Mouse (Mus musculus): ENCODE results near the gene Crabp2. TPM values are rescaled to one million over a fixed set of nuclear protein-coding genes. Genes with fewer than 3 reads are reported as not detected.
A peak's percentile ranks its signal among the peaks of the same experiment; 100 is the strongest.

The Crabp2 gene
- total RNA-seq, 2 experiments from 2014 or later: 4.5 to 8.2 TPM

GRCm38 (mm10) chr3:87970184-87970938, 21.9 kb downstream of the Crabp2 start:
- Histone ChIP-seq H3K27ac (no peak overlapping the region), H3K4me3 (peak overlapping the region; percentile 46)
- peak; percentile 80 for TF ChIP-seq CTCF (IDR thresholded peaks at IDR 0.05)
- intact Hi-C loops (cut with DNase I): loop anchor here (1.0 kb wide), 2 partner anchors 17 to 101 kb away; no protein-coding TSS in a partner anchor
- DNase-seq (ENCODE audit: extremely low spot score in 1 of 2, low spot score in 2 of 2): no peak

- H3K27ac ChIP-seq: 0 out of 2 replicates have a peak within 1 kb of the TSS, but pooled peaks have one; percentile 7
- intact Hi-C loops (cut with DNase I): loop anchor here (1.0 kb wide), 2 partner anchors 16 to 100 kb away; no protein-coding TSS in a partner anchor
- no peak for DNase-seq (ENCODE audit: extremely low spot score in 1 of 2, low spot score in 2 of 2)
- H3K4me3 ChIP-seq: peak within 1 kb of the TSS; percentile 46
- no peak for TF ChIP-seq CTCF (IDR thresholded peaks at IDR 0.05)
Measured at GRCm38 (mm10) chr3:87970939-87971488, 22.5 kb downstream of the Crabp2 start, which contains the start of gene Nes. TSS of gene Nes (plus strand) at chr3:87971078.

GRCm38 (mm10) chr3:87971489-87972202, 23.2 kb downstream of the Crabp2 start:
- TF ChIP-seq CTCF (IDR thresholded peaks at IDR 0.05): no peak; the same call in 1 of the 2 replicates
- no peak for DNase-seq (ENCODE audit: extremely low spot score in 1 of 2, low spot score in 2 of 2)
- intact Hi-C loops (cut with DNase I): no loop called here
- 0 out of 2 replicates have a peak overlapping the region, but pooled peaks have one; percentile 7 for H3K27ac ChIP-seq
- peak overlapping the region; percentile 46 for H3K4me3 ChIP-seq

- TF ChIP-seq CTCF (IDR thresholded peaks at IDR 0.05): no peak
Measured at GRCm38 (mm10) chr3:87972203-87972664, 23.8 kb downstream of the Crabp2 start.

GRCm38 (mm10) chr3:87972776-87973175, 24.3 kb downstream of the Crabp2 start:
- DNase-seq (ENCODE audit: extremely low spot score in 1 of 2, low spot score in 2 of 2): no peak
- Histone ChIP-seq H3K27ac (no peak overlapping the region), H3K4me3 (no peak overlapping the region; the same call in 1 of the 2 replicates)
- intact Hi-C loops (cut with DNase I): no loop called here
- no peak for TF ChIP-seq CTCF (IDR thresholded peaks at IDR 0.05)

More at GRCm38 (mm10) chr3:87972203-87972664, 23.8 kb downstream of the Crabp2 start:
- no peak for DNase-seq (ENCODE audit: extremely low spot score in 1 of 2, low spot score in 2 of 2)
- intact Hi-C loops (cut with DNase I): no loop called here
- peak overlapping the region; percentile 46 for H3K4me3 ChIP-seq
- no peak overlapping the region for H3K27ac ChIP-seq

- intact Hi-C loops (cut with DNase I): no loop called here
- no peak overlapping the region for H3K27ac ChIP-seq
- TF ChIP-seq CTCF (IDR thresholded peaks at IDR 0.05): no peak
- no peak for DNase-seq (ENCODE audit: extremely low spot score in 1 of 2, low spot score in 2 of 2)
- H3K4me3 ChIP-seq: no peak overlapping the region
Measured at GRCm38 (mm10) chr3:87973593-87974380, 25.3 kb downstream of the Crabp2 start.

GRCm38 (mm10) chr3:87974381-87974987, 26.0 kb downstream of the Crabp2 start:
- Histone ChIP-seq H3K4me3 (no peak overlapping the region), H3K27ac (no peak overlapping the region)
- no peak for TF ChIP-seq CTCF (IDR thresholded peaks at IDR 0.05)
- intact Hi-C loops (cut with DNase I): no loop called here
- no peak for DNase-seq (ENCODE audit: extremely low spot score in 1 of 2, low spot score in 2 of 2)

GRCm38 (mm10) chr3:87979493-87979892, 31.0 kb downstream of the Crabp2 start:
- TF ChIP-seq CTCF (IDR thresholded peaks at IDR 0.05): no peak
- H3K27ac ChIP-seq: no peak overlapping the region
- DNase-seq (ENCODE audit: extremely low spot score in 1 of 2, low spot score in 2 of 2): no peak
- intact Hi-C loops (cut with DNase I): no loop called here
- H3K4me3 ChIP-seq: no peak overlapping the region

GRCm38 (mm10) chr3:87980085-87980484, 31.6 kb downstream of the Crabp2 start:
- no peak overlapping the region for H3K27ac ChIP-seq
- TF ChIP-seq CTCF (IDR thresholded peaks at IDR 0.05): no peak
- no peak overlapping the region for H3K4me3 ChIP-seq
- intact Hi-C loops (cut with DNase I): no loop called here
- no peak for DNase-seq (ENCODE audit: extremely low spot score in 1 of 2, low spot score in 2 of 2)

- intact Hi-C loops (cut with DNase I): no loop called here
- H3K4me3 ChIP-seq: no peak overlapping the region
- no peak overlapping the region for H3K27ac ChIP-seq
- DNase-seq (ENCODE audit: extremely low spot score in 1 of 2, low spot score in 2 of 2): no peak
- no peak for TF ChIP-seq CTCF (IDR thresholded peaks at IDR 0.05)
Measured at GRCm38 (mm10) chr3:87980728-87981127, 32.3 kb downstream of the Crabp2 start.
